Mouse (Mus musculus): ENCODE results near the gene Nlgn2.

The Nlgn2 gene

DNA sequence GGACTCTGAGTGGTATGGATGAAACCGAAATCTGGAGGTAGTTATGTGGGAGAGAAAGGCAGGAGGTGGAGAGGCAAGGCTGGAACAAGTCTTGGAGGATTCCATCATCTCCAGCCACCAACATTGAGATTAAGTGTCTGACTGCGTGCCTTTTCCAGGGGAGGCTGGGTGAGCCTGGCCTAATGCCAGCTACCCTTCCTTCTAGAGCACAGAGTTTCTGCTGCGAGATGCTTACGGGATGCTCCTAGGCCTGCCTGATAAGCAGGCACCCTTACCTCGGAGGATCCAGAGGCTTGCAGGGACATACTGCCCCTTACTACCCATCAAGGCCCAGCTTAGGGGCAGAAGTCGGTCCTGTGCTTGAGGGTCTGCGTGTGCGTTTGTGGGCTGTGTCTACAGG is 4.0 kb downstream of the Nlgn2 start:
- in situ Hi-C loops (cut with MboI; ENCODE audit: low sequenced_read_pairs), result no loop called here

DNA sequence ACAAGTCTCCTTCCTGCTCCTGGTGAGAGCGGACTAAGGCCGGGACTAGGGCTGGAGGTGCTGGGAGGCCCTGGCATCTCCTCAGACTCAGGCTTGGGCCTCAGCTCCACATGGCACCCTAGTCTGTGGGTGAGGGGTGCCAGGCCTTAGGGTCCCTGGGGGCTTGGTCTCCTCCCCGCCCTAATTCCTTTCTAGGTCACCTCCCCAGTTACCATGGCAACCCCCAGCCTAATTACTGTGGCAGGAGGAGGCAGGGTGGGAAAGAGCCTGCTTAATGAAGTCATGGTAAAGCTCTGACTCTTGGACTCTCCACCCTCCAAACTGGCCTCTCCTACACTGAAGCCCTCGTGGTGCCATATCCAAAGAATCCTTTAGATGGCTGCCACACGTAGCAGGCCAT is 8.8 kb downstream of the Nlgn2 start:
- in situ Hi-C loops (cut with MboI; ENCODE audit: low sequenced_read_pairs), result no loop called here

DNA sequence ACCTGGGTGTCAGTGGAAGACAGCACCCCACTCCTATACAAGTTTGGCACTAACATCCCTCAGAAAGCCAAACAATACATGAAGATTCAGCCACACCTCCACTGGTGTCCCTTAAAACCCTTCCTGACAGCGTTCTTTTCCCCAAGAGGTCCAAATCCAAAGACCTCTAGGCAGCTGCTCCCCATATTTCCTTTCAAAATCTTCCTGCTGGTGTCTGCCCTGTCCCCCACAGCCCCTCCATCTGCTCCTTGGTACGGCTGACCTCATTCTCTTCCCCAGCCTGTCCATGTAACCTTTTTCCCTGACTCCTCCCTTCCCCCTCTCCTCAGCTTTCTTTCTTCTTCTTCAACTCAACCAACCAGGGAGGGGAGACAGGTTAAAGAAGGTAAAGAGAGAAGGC is 14.1 kb downstream of the Nlgn2 start:
- in situ Hi-C loops (cut with MboI; ENCODE audit: low sequenced_read_pairs), result no loop called here

DNA sequence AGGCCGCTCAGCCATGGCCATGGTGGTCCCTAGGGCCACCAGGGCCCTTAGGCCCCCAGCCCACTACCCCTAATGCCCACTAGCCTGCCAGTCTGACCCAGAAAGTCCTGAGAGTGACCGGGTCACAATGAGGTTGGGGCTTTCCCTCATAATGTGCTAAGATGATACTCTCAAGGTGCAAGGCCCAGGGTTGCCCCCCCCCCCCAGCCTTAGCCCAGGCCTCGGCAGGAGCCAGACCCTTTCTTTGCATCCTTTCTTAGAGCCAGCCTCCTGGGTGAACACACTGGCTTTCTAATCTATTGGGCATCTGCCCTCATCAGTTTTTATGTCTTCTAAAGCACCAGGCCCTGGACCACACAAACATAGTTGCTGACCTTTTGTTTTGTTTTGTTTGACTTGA is 15.5 kb downstream of the Nlgn2 start, which contains the start of gene Spem1:
Gene Spem1 (minus strand): TSS at position 101 of the 400 bp plus-strand sequence.
- in situ Hi-C loops (cut with MboI; ENCODE audit: low sequenced_read_pairs), result no loop called here

DNA sequence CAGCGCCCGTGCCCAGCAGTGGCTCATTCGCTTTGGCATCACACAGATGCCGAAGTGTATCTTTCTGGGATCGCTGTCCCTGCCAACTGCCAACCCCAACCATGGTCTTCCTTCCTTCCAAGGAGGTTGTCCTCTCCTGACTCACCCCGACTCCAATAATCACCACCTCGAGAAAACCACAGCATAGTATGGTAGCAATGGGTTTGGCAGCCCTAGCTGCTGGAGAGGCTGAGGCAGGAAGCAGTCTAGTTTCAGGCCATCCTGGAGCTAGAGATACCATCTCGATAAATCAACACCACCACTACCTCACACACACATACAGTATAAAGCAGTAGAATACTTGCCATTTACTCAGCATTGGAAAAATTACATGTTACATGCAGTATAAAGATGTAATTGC is 18.7 kb downstream of the Nlgn2 start:
- in situ Hi-C loops (cut with MboI; ENCODE audit: low sequenced_read_pairs), result no loop called here

DNA sequence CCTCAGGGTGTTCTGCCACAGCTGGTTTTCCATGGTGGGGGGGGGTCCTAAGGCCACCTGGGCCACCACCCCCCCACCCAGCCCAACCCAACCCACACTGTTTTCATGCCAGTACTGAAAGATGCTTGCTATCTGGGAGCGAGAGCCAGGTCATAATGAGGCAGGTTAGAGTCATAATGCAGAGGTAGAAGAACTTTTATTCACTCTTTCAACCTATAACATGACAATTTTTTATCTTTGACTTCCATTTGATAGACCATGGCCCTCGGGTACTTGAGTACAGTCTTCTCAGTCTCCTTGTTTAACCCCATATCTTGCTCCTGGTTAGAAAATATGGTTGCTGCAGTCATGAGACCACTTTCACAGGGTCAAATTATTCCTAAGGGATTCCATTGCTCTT is 19.2 kb downstream of the Nlgn2 start, which contains the start of gene Spem2:
Gene Spem2 (minus strand): TSS at position 101 of the 400 bp plus-strand sequence.
- in situ Hi-C loops (cut with MboI; ENCODE audit: low sequenced_read_pairs), result no loop called here

DNA sequence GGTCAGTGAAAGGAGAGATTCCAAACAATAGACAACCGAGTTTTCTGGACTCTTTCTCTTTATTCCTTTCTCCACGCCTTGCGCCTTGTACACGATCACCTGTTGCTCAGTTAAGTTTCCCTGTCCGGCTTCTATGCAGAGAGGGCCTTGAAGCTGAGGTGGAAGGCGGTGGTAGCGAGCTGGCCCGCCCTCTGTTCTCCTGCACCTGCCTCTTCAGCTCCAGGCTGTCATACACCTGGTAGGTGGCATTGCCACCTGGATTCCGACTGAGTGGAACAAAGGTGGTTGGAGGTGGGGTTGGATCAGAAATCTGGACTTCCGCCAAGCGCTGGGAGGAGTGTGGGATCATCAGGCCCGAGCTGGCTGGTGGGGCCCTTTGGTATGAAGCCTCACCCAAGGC is 21.1 kb downstream of the Nlgn2 start:
- in situ Hi-C loops (cut with MboI; ENCODE audit: low sequenced_read_pairs), result no loop called here

DNA sequence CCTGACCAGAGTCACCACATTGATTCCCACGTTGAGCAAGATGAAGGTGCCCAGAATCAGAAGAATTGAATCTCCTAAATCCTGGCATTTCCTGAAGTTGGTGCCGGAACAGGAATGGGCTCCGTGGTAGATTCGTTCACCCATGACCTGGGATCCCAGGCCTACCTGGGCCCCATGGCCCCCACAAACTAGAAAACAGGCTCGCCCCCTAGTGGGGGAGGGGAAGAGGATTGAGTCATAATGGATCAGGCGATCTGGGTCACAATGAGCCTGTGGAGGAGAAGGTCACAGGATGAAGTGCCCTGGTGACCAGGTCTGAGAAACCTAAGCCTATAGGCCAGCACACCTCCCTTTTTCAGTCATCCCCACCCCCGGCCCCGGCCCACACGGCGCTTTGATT is 22.4 kb downstream of the Nlgn2 start, which contains the start of gene Gm39566:
Gene Gm39566 (minus strand): TSS at position 144 of the 400 bp plus-strand sequence.
- in situ Hi-C loops (cut with MboI; ENCODE audit: low sequenced_read_pairs), result no loop called here

DNA sequence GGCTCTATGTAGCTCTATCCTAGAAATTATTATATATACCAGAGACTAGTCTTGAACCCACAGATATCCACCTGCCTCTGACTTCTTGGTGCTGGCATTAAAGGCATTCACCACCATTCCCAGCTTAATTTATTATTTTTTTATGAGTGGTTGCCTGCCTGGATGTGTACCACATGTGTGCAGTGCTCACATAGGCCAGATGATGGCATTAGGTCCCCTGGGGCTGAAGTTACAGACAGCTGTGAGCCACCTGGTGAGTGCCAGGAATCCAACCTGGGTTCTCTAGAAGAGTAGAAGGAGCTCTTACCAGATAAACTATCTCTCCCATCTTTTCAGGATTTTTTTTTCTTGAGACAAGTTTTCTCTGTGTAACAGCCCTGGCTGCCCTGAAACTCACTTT is 27.3 kb downstream of the Nlgn2 start:
- in situ Hi-C loops (cut with MboI; ENCODE audit: low sequenced_read_pairs), result no loop called here

DNA sequence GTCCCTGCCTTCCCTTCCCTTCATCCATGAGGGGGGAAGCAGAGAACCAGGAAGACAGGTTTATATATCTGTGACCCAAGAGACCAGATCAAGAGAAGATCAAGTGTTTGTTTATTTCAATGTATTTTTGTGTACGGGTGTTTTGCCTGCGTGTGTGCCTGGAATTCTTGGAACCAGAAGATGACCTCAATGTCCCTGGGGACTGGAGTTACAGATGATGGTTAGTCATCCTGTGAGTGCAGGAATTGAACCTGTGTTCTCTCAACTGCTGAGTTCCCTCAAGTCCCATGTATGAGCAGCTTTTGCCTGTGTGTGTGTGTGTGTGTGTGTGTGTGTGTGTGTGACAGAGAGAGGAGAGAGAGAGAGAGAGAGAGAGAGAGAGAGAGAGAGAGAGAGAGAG is 29.9 kb downstream of the Nlgn2 start:
- in situ Hi-C loops (cut with MboI; ENCODE audit: low sequenced_read_pairs), result no loop called here

DNA sequence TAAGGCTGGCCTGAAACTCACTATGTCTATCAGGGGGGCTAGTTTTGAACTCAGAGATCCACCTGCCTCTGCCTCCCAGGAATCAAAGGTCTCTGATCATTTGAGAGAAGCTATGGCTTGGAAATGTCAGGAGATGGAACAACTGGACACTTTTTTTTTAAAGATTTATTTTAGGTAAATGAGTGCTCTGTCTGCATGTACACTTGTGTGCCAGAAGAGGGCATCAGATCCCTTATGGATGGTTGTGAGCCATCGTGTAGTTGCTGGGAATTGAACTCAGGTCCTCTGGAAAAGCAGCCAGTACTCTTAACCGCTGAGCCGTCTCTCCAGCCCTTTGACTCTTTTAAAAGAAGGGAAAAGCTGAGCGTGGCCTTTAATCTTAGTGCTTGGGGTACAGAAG is 31.2 kb downstream of the Nlgn2 start:
- in situ Hi-C loops (cut with MboI; ENCODE audit: low sequenced_read_pairs), result no loop called here

DNA sequence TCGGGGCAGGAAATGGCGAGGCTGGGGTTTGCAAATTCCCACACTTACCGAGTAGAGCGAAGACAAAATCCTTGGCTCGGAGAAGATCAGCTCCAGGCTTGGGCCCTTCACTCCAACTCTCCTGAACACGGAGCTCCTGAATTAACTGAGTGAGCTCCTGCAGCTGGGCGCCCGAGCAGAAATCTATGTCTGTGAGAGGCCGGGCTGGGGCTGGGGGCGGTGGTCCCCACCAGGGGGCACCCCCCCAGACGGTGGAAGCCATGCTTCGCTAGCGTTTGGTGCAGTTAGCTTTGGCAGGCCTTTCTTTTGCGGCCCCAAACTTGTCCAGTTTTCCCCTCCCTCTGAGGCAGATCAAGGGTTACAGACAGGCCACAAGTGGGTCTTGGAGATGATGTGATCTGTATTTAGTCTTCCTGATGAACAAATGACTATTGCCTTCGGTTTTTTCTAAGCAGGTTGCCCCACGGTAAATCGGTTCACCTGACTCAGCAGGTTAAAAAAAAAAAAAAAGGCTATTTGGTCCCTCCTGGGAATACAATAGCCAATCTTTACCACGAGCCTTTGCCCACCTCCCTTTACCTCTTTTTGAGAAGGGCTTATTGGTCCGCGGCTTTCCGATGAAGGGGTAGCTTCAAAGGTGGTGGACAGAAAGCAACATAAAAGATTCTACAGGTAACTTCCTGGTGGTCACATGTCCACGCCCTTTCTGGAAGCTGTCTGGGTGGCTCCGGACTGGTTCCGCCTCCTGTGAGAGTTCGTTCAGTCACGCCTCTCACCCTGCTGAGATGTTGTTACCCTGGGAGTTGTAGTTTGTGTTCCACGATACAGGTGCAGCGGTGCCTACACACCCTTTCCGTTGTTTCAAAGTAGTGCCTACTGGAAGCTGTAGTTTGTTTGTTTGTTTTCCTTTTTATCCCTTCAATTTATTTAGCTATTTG is 32.3 kb downstream of the Nlgn2 start, which contains the start of gene Tmem102:
Gene Tmem102 (minus strand): TSS at position 653 of the 938 bp plus-strand sequence.
- in situ Hi-C loops (cut with MboI; ENCODE audit: low sequenced_read_pairs), result no loop called here

DNA sequence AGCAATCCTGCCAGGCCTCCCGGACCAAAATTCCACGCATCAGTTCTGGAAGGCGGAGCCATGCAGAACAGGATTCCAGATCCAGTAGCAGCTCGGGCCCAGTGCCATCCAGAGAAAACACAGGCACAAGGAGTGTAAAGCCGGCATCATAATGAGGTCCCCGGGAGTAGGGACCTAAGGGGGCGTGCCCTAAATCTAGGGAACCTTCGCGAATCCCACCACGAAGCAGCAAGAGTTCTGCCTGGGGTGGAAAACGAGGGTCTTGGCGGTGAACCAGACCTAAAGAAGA is 33.0 kb downstream of the Nlgn2 start:
- in situ Hi-C loops (cut with MboI; ENCODE audit: low sequenced_read_pairs), result no loop called here

DNA sequence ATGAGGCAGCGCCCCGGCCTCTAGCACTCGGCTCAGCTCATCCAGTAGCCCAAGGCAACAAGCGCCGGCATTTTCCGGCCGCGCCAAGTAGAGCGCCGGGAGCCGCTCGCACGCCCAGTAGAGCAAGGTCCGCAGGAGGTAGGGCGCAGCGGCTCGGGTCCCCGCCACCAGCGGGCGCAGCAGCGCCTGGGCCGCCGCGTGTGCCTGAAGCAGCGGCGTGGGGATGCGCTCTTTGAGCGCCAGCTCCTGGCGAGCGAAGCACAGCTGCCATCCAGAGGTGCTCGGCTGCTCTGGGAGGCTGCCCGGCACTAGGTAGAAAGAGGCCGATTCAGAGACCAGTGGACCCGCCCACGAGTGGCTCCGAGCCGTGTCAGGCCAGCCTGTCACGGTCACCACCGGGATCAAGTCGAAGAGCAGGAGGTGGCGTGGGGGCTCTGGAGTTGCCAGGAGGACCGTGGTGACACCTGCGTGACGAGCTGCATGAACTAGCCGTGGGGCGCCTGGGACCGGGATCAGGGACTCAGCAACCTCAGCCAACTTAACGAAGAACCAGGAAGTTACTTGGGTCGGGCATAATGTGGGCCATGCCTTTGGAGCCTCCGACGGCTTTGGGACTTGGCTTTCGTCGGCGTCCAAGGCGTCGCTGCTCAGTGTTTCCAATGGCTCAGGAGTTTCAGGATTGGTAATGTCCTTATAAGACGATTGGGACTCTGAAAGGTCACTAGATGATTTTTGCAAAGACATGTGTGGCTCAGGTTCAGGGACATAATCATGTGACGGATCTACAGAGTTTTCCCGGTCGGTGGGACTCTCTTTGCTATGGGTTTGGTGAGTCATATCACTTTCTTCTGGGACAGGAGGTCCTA is 33.6 kb downstream of the Nlgn2 start:
- in situ Hi-C loops (cut with MboI; ENCODE audit: low sequenced_read_pairs), result no loop called here

DNA sequence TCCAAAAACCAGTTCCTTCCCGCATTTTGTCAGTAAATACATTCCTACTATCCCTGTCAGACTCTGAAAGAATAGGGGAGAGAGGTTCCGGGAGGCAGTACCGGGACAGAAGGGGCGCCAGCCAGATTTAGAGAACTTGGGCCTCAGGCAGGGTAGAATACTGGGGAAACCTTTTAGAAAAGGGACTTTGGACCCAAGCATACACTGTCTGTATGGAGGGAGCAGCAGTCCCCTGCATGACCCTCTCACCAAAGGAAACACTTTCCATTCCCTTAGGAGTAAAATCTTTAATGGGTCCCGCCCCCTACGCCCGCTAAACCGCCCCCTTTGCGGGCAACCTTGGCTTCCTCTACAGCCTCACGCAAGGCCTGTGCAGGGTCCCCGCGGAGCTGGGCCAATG is 34.3 kb downstream of the Nlgn2 start:
- in situ Hi-C loops (cut with MboI; ENCODE audit: low sequenced_read_pairs), result no loop called here

DNA sequence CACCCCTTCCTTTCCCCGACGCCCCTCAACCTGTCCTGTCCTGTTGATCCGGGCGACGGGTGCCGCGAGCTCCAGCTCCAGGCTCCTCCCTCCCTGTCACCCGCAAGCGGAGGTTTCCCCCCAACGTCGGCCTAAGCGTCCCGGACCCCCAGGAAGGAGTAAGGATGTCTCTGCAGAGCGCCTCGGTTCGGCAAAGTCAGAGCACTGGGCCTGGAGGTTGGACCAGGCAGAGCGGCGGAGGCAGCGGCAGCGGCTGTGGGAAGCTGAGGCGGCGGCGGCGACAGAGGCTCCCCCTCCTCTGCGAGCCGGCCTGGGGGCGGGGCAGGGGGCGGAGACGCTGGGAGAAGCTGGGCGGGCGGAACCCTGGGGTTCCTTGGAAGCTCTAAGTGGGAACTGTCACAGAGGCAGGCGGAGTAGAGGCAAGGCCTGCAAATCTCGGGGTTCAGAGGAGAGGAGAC is 34.9 kb downstream of the Nlgn2 start:
- in situ Hi-C loops (cut with MboI; ENCODE audit: low sequenced_read_pairs), result no loop called here

DNA sequence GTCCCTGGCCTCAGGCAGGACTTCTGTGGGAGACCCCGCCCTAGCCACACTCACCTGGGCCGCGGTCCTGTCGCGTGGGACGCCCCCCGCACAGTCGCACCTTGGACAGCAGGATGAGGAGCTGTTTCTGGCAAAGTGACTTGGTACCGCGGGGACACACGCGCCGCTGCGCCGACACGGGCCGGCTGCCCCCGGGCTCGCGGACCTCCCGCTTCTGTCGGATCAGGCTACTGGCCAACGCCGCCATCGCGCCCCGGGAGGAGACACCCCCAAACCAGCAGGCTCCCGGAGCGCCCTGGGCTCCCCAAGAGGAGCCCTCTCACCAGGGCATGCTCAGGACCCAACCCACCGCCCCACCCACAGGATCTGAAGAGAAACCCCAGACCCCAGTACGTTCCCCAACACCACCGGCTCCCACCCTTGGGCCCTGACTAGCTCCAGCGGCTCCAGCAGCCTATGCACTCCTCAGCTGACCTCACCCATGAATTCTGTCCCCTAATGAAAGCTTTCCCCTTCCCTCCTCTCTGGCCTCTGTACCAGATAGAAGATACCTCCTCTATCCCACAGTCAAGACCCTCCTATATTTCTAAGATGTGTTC is 36.1 kb downstream of the Nlgn2 start, which contains the start of gene Fgf11:
Gene Fgf11 (minus strand): TSS at position 479 of the 599 bp plus-strand sequence.
- in situ Hi-C loops (cut with MboI; ENCODE audit: low sequenced_read_pairs), result no loop called here

DNA sequence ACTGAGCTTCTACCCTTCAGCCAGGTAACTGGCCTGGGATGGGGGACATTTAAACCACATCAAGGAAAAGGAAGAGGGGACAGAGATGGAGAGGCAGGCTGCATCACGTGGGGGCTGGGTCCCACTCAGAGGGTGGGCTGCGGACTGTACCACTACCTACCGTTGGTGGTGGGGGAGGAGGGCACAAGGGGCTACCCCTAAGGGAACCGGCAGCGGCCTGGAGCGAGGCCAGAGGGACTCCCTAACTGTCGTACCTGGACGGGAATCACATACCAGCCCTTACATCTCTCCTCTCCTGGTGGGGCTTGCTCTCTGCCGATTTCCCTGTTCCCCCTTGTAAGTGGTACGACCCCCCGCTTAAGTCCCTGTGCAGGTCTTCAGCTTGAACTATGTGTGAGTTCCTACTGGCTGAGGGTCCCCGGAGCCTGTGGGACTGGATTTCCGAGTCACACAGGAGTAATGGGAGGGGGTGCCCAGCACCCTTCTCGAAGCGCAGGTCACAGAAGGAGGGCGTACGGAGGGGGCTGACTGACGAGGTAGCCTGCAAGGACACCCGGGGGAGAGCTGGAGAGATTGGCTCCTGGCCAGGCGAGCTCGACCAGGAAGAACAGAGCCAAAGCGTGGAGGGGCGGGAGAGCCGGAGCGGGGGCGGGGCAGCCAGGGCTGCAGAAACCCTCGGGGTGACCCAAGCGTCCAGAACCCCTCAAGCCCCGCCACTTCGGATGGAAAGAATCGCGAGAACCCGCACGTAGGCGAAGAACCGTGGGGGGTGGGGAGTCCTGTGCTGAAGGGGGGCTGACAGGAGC is 37.0 kb downstream of the Nlgn2 start:
- in situ Hi-C loops (cut with MboI; ENCODE audit: low sequenced_read_pairs), result no loop called here

DNA sequence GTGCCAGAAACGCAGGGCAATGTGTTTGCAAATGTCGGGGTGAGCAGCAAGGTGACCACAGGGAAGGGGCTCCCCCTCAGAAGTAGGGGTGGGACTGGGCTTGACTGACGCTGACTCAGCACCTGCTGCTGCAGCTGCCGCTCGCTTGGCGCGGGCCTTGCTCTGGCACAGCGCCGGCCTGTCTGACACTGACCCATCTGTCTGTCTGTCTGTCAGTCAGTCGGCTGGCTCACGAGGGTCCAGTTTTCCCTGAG is 37.5 kb downstream of the Nlgn2 start:
- in situ Hi-C loops (cut with MboI; ENCODE audit: low sequenced_read_pairs), result no loop called here

DNA sequence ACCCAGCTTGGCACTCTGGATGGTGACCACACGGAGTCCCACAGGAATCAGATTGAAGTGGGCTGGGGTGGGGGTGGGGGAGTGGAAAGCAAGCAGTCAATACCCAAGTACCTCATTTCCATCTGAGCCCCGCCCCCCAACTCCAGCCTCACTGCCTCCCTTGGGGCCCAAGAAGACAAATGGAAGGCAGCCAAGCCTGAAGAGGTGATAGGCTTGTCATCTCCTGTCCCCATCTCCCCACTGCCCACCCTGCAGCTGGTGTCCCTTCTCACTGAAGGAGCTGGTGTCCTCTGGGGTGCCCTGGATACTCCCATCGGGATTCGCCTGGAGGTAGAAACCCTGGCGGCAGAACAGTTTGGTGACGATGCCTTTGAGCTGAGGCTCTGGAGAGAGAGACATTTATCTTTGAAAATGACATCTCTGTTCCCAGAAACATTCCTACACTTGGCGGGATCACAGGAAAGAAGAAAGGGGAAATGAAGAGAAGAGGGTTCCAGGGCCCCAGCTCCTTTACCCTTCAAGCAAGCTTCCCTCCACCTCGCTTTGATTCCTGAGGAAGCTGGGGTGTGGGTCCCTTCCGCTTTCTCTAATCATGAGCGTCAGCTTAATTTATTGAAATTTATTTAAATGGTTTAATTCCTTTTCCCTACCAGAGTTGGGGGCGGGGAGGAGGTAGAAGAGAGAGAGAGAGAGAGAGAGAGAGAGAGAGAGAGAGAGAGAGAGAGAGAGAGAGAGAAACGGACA is 38.0 kb downstream of the Nlgn2 start:
- in situ Hi-C loops (cut with MboI; ENCODE audit: low sequenced_read_pairs), result no loop called here

All from CH12F3 (cell line).